Mouse (Mus musculus): ENCODE measurements around the gene Has3.

- TF ChIP-seq CTCF (IDR thresholded peaks at IDR 0.05; ENCODE audit: low read depth) (no peak), EP300 (IDR thresholded peaks at IDR 0.05; ENCODE audit: low read depth) (no peak)
Measured at GRCm38 (mm10) chr8:106870051-106870450, at the start of gene Has3.
